In genomic region chr6:8048216-8048615, GRCm38 (mm10) we compare ENCODE assay signal across 32 mouse cellular contexts.
"Had no signal": no experiment of that assay in that cellular context is flagged by ENCODE, and none has a peak within 500 bp of the region (broad histone marks: within the 10 kb centered on the region; RNA-seq: fewer than 3 reads in every experiment).

No protein-coding gene starts in this region.

- DNase-seq: heart, postnatal 10 days; heart, postnatal 14 days; heart, postnatal 36 days; heart, postnatal 4 days; kidney, adult 11 months; kidney, adult 18-20 months; kidney, adult 2 months; kidney, adult 8-10 months; kidney, adult 9 months; kidney, postnatal 10 days; kidney, postnatal 14 days; kidney, postnatal 25 days; kidney, postnatal 36 days; kidney, postnatal 4 days; layer of hippocampus, adult 9-11 months; layer of hippocampus, postnatal 36 days had no signal

- H3K9ac ChIP-seq: heart, embryonic 13.5 days; heart, embryonic 15.5 days; hindbrain, embryonic 12.5 days; hindbrain, embryonic 13.5 days; hindbrain, embryonic 14.5 days; hindbrain, embryonic 15.5 days; intestine, embryonic 15.5 days; kidney, embryonic 15.5 days had no signal

- H3K4me1 ChIP-seq: heart, embryonic 13.5 days; hindbrain, embryonic 10.5 days; hindbrain, embryonic 12.5 days; hindbrain, embryonic 13.5 days; hindbrain, embryonic 15.5 days; intestine, embryonic 15.5 days had no signal

- H3K27ac ChIP-seq: heart, embryonic 13.5 days; heart, embryonic 15.5 days; hindbrain, embryonic 10.5 days; hindbrain, embryonic 12.5 days; hindbrain, embryonic 13.5 days; hindbrain, embryonic 14.5 days; hindbrain, embryonic 15.5 days; hindbrain, postnatal 0 days; intestine, embryonic 15.5 days; kidney, embryonic 15.5 days; kidney, postnatal 0 days; layer of hippocampus, adult 2 months; left cerebral cortex, adult 2 months had no signal

- H3K9me3 ChIP-seq: heart, embryonic 13.5 days; heart, embryonic 15.5 days; hindbrain, embryonic 10.5 days; hindbrain, embryonic 12.5 days; hindbrain, embryonic 13.5 days; hindbrain, embryonic 15.5 days; intestine, embryonic 15.5 days; kidney, embryonic 15.5 days had no signal

- H3K36me3 ChIP-seq: heart, embryonic 13.5 days; heart, embryonic 15.5 days; hindbrain, embryonic 10.5 days; hindbrain, embryonic 12.5 days; hindbrain, embryonic 13.5 days; hindbrain, embryonic 15.5 days; intestine, embryonic 15.5 days; kidney, embryonic 15.5 days had no signal

- H3K4me3 ChIP-seq: heart, embryonic 13.5 days; heart, embryonic 15.5 days; hindbrain, embryonic 10.5 days; hindbrain, embryonic 12.5 days; hindbrain, embryonic 13.5 days; hindbrain, embryonic 15.5 days; intestine, embryonic 15.5 days; kidney, embryonic 15.5 days; layer of hippocampus, adult 2 months; left cerebral cortex, adult 2 months had no signal

- ATAC-seq: hindbrain, embryonic 16.5 days; hindbrain, postnatal 0 days; inflammation-experienced regulatory T-cells, adult 6 months; intestine, embryonic 15.5 days; intestine, postnatal 0 days had no signal

- H3K27me3 ChIP-seq: heart, embryonic 13.5 days; heart, embryonic 15.5 days; hindbrain, embryonic 12.5 days; hindbrain, embryonic 13.5 days; hindbrain, embryonic 15.5 days; intestine, embryonic 15.5 days; kidney, embryonic 15.5 days had no signal

- H3K4me2 ChIP-seq: heart, embryonic 13.5 days; heart, embryonic 15.5 days; hindbrain, embryonic 12.5 days; hindbrain, embryonic 13.5 days; hindbrain, embryonic 14.5 days; hindbrain, embryonic 15.5 days; intestine, embryonic 15.5 days; kidney, embryonic 15.5 days had no signal
